Mouse (Mus musculus) myocyte (in vitro differentiated cells): Measurements from ENCODE around the gene Kidins220.

ENCODE experiments used
- E2F4 ChIP-seq: IDR thresholded peaks from one replicate; pipeline ENCODE4 v1.6.1; 2011; ENCODE audit warnings: mild to moderate bottlenecking, control low read depth, moderate library complexity; ENCODE audit not compliant: insufficient read depth
- MAX ChIP-seq: IDR thresholded peaks from one replicate; pipeline ENCODE4 v1.6.1; 2011; ENCODE audit warnings: low read depth, mild to moderate bottlenecking, control low read depth
- POLR2A ChIP-seq: IDR thresholded peaks from one replicate; pipeline ENCODE4 v1.6.1; 2011; ENCODE audit warnings: low read depth, mild to moderate bottlenecking, control low read depth, moderate library complexity; ENCODE audit not compliant: insufficient read length
- POLR2AphosphoS2 ChIP-seq: IDR thresholded peaks from one replicate; pipeline ENCODE4 v1.6.1; 2011; ENCODE audit warnings: low read depth, control low read depth; ENCODE audit not compliant: insufficient read length
- REST ChIP-seq: IDR thresholded peaks from one replicate; pipeline ENCODE4 v1.6.1; 2011; ENCODE audit warnings: mild to moderate bottlenecking, control low read depth, moderate library complexity; ENCODE audit not compliant: insufficient read depth, insufficient read length
- TCF12 ChIP-seq: IDR thresholded peaks from one replicate; pipeline ENCODE4 v1.6.1; 2011; ENCODE audit warnings: mild to moderate bottlenecking, control low read depth; ENCODE audit not compliant: poor library complexity, insufficient read depth, severe bottlenecking
- USF1 ChIP-seq: IDR thresholded peaks from one replicate; pipeline ENCODE4 v1.6.1; 2011; ENCODE audit warnings: low read depth, mild to moderate bottlenecking, control low read depth, moderate library complexity

GRCm38 (mm10) chr12:24958526-24958925, 16.2 kb upstream of the Kidins220 start:
- TF ChIP-seq E2F4, result no peak
- TF ChIP-seq REST, result no peak
- no peak for TF ChIP-seq POLR2A
- TF ChIP-seq MAX, result no peak
- TF ChIP-seq USF1, result no peak
- TF ChIP-seq POLR2AphosphoS2, result no peak
- TF ChIP-seq TCF12, result no peak
